Mouse (Mus musculus): Measurements from ENCODE around the gene Rnasek. TPM values are rescaled to one million over a fixed set of nuclear protein-coding genes. Genes with fewer than 3 reads are reported as not detected.

The Rnasek gene
- 10 to 100 TPM; 70.1 TPM for total RNA-seq (2023)

GRCm38 (mm10) chr11:70239541-70240279 lies at the start of gene Rnasek, which contains the start of gene Gm21988:
Gene Rnasek, minus strand, starts transcription at chr11:70239842.
Gene Gm21988, minus strand, starts transcription at chr11:70239830.

GRCm38 (mm10) chr11:70254931-70255531 lies 15.4 kb upstream of the Rnasek start, which contains the start of gene Alox12:
Gene Alox12, minus strand, starts transcription at chr11:70255353.

GRCm38 (mm10) chr11:70237457-70238167 lies 2.0 kb downstream of the Rnasek start, which contains the start of gene 0610010K14Rik:
Gene 0610010K14Rik, minus strand, starts transcription at chr11:70237914.

GRCm38 (mm10) chr11:70229260-70230010 lies 10.2 kb downstream of the Rnasek start, which contains the start of gene Bcl6b:
Gene Bcl6b, minus strand, starts transcription at chr11:70229798.

GRCm38 (mm10) chr11:70220731-70221602 lies 18.7 kb downstream of the Rnasek start, which contains the start of gene Slc16a13:
Gene Slc16a13, minus strand, starts transcription at chr11:70221064.

GRCm38 (mm10) chr11:70212423-70212822 lies 27.2 kb downstream of the Rnasek start, which contains the start of gene Slc16a11:
Gene Slc16a11, plus strand, starts transcription at chr11:70212752.

Other genes with a start within 250 kb of the Rnasek start
- gene Gabarap, start 248.7 kb downstream of the Rnasek start, total RNA-seq (2023) = 100 to 1,000 TPM; 182 to 187 TPM
- 10 to 100 TPM; 64.4 to 67.2 TPM for gene Phf23, start 244.1 kb downstream of the Rnasek start, total RNA-seq (2023)
- 10 to 100 TPM; 40.8 to 42.1 TPM for gene Dvl2, start 239.2 kb downstream of the Rnasek start, total RNA-seq (2023)
- 10 to 100 TPM; 62.0 to 75.3 TPM for gene Acadvl, start 224.4 kb downstream of the Rnasek start, total RNA-seq (2023)
- gene Dlg4, start 222.9 kb downstream of the Rnasek start, total RNA-seq (2023) = 10 to 100 TPM; 36.4 to 38.1 TPM
- not detected for gene Asgr1, start 185.8 kb downstream of the Rnasek start, total RNA-seq (2023)
- not detected for gene Asgr2, start 147.2 kb downstream of the Rnasek start, total RNA-seq (2023)
- gene Mgl2, start 109.5 kb downstream of the Rnasek start, total RNA-seq (2023) = not detected
- under 1 TPM in 1 of 2 experiments, not detected in 1; 0.99 TPM for gene Clec10a, start 83.6 kb downstream of the Rnasek start, total RNA-seq (2023)
- gene Slc16a11, start 27.1 kb downstream of the Rnasek start, total RNA-seq (2023) = not detected
- 1 to 10 TPM; 2.6 to 3.1 TPM for gene Slc16a13, start 18.8 kb downstream of the Rnasek start, total RNA-seq (2023)
- under 1 TPM in 1 of 2 experiments, not detected in 1; 0.15 TPM for gene Bcl6b, start 10.0 kb downstream of the Rnasek start, total RNA-seq (2023)
- 10 to 100 TPM; 67.4 to 73.0 TPM for gene 0610010K14Rik, start 1.9 kb downstream of the Rnasek start, total RNA-seq (2023)
- 1 to 10 TPM; 3.9 to 5.7 TPM for gene Gm21988, start within 50 bp of the Rnasek start, total RNA-seq (2023)
- not detected for gene Alox12, start 15.5 kb upstream of the Rnasek start, total RNA-seq (2023)
- gene Alox12e, start 82.8 kb upstream of the Rnasek start, total RNA-seq (2023) = not detected
- gene Alox15, start 112.2 kb upstream of the Rnasek start, total RNA-seq (2023) = not detected
- 10 to 100 TPM; 25.7 to 30.0 TPM for gene Pelp1, start 170.2 kb upstream of the Rnasek start, total RNA-seq (2023)
- gene Arrb2, start 192.8 kb upstream of the Rnasek start, total RNA-seq (2023) = 100 to 1,000 TPM; 318 to 334 TPM
- gene Med11, start 212.1 kb upstream of the Rnasek start, total RNA-seq (2023) = 10 to 100 TPM; 40.1 to 41.8 TPM
- gene Zmynd15, start 219.6 kb upstream of the Rnasek start, total RNA-seq (2023) = 1 to 10 TPM in 1 of 2 experiments, under 1 TPM in 1; 0.71 to 1.6 TPM
- gene Cxcl16, start 220.1 kb upstream of the Rnasek start, total RNA-seq (2023) = under 1 TPM in 1 of 2 experiments, not detected in 1; 0.76 TPM